Mouse (Mus musculus): ENCODE results near the gene Pip5k1b. TPM values are rescaled to one million over a fixed set of nuclear protein-coding genes. Genes with fewer than 3 reads are reported as not detected.

The Pip5k1b gene
- polyA plus RNA-seq, 1 experiment from 2014 or later = 1.6 TPM

GRCm38 (mm10) chr19:24251869-24252268, 303.8 kb downstream of the Pip5k1b start:
- DNase-seq (ENCODE audit: low spot score) (peak; percentile 32), ATAC-seq (replicated peaks; ENCODE audit: insufficient number of reproducible peaks, low FRiP score, low TSS enrichment, low read depth) (no peak)
- no peak overlapping the region for H3K27ac ChIP-seq (replicated peaks; ENCODE audit: low read depth, low read length)
- H3K4me1 ChIP-seq (ENCODE audit: control insufficient read depth, insufficient read depth, low read length) = peaks cover 2% of the 10 kb centered on the region; the same call in 1 of the 2 replicates
- no peaks in the 10 kb centered on the region for H3K27me3 ChIP-seq (ENCODE audit: control insufficient read depth, insufficient read depth, low read length)
- WGBS = 15% methylated on average over 6 of the region's 6 CpGs
- H3K9me3 ChIP-seq (replicated peaks; ENCODE audit: control insufficient read depth, low read length) = no peaks in the 10 kb centered on the region
- H3K4me2 ChIP-seq (ENCODE audit: low read depth, low read length) = no peak overlapping the region
- no peaks in the 10 kb centered on the region for H3K36me3 ChIP-seq (replicated peaks; ENCODE audit: control insufficient read depth, insufficient read depth, low read depth, low read length)
- H3K4me3 ChIP-seq (ENCODE audit: low read depth, low read length) = no peak overlapping the region
- no peak overlapping the region for H3K9ac ChIP-seq (replicated peaks; ENCODE audit: low read length)

Other genes with a start within 250 kb of the Pip5k1b start
- gene Fam122a, start 78.5 kb downstream of the Pip5k1b start, polyA plus RNA-seq (2014; fragmentation: Nextera tagmentation; extraction: Ambion mirVana) = 42.2 and 43.8 TPM in 2 replicates
- 0.81 and 1.2 TPM in 2 replicates for gene Tmem252, start 118.1 kb upstream of the Pip5k1b start, polyA plus RNA-seq (2014; fragmentation: Nextera tagmentation; extraction: Ambion mirVana)

Measured in embryonic facial prominence, embryonic 11.5 days (tissue).